In the genomic region with DNA sequence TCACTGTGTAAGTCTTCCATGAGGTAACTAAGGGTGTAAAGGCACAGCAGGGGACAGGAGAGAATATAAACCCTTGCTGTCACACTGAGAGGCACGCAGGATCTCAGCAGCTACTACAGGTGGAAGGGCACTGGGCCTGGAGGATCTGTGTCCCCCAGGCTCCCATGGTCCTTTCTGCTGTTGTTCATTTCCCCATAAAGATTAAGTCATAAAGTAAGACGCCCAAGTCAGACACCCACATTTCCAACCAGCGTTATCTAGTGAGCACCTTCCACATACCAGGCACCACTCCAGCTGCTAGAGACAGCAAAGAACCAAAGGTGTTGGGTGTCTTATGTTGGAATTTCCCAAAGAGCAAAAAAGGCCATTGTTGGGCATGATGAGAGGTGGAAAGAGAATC, we compare ENCODE assay signal across 24 mouse cellular contexts.
"Had no signal": no experiment of that assay in that cellular context is flagged by ENCODE, and none has a peak within 500 bp of the region (broad histone marks: within the 10 kb centered on the region; RNA-seq: fewer than 3 reads in every experiment).

No protein-coding gene starts in this region.

- DNase-seq: liver, embryonic 13.5 days; liver, postnatal 0 days; lung, adult 2 months; lung, postnatal 14 days; lung, postnatal 36 days; midbrain, embryonic 14.5 days; retina, postnatal 1 day; right cerebral cortex, adult 18-20 months; right cerebral cortex, postnatal 25 days; right cerebral cortex, postnatal 4 days; spleen, adult 18-20 months; thymus, adult 18-20 months; thymus, postnatal 14 days; thymus, postnatal 36 days had no signal

- H3K9me3 ChIP-seq: liver, embryonic 13.5 days; liver, embryonic 15.5 days; lung, embryonic 15.5 days; megakaryocyte, embryonic 14.5 days; midbrain, embryonic 10.5 days; midbrain, embryonic 12.5 days; neural tube, embryonic 13.5 days; neural tube, embryonic 15.5 days had no signal

- H3K27ac ChIP-seq: liver, embryonic 13.5 days; liver, embryonic 15.5 days; lung, embryonic 15.5 days; midbrain, embryonic 10.5 days; midbrain, embryonic 12.5 days; neural tube, embryonic 13.5 days; neural tube, embryonic 15.5 days had no signal

- H3K36me3 ChIP-seq: liver, embryonic 13.5 days; liver, embryonic 15.5 days; lung, embryonic 15.5 days; midbrain, embryonic 10.5 days; midbrain, embryonic 12.5 days; neural tube, embryonic 13.5 days; neural tube, embryonic 15.5 days had no signal

- ATAC-seq: liver, postnatal 0 days; lung, postnatal 0 days; midbrain, embryonic 16.5 days had no signal

- H3K27me3 ChIP-seq: liver, embryonic 13.5 days; liver, embryonic 15.5 days; lung, embryonic 15.5 days; megakaryocyte, embryonic 14.5 days; midbrain, embryonic 12.5 days; neural tube, embryonic 13.5 days; neural tube, embryonic 15.5 days had no signal

- H3K4me3 ChIP-seq: liver, embryonic 13.5 days; liver, embryonic 15.5 days; lung, embryonic 15.5 days; megakaryocyte, embryonic 14.5 days; midbrain, embryonic 10.5 days; midbrain, embryonic 12.5 days; myocyte; neural tube, embryonic 13.5 days; neural tube, embryonic 15.5 days had no signal

- H3K4me1 ChIP-seq: liver, embryonic 13.5 days; liver, embryonic 15.5 days; lung, embryonic 15.5 days; midbrain, embryonic 12.5 days; neural tube, embryonic 13.5 days; neural tube, embryonic 15.5 days had no signal
